Mouse (Mus musculus) embryonic facial prominence, embryonic 11.5 days (tissue): ENCODE measurements at regions not wholly inside any gene's neighbourhood (a gene's known extent, or its start where the extent isn't known, plus 50 kb on each side); places are given as distances from the start of the nearest gene placed in this dataset.

Experiments
- ATAC-seq: fragments of 200-750 bp; cut with Nextera tagmentation; replicated peaks from 2 replicates; pipeline ENCODE4 v1.8.0; 2017; ENCODE audit warnings: low read depth; ENCODE audit not compliant: insufficient number of reproducible peaks, low FRiP score, low TSS enrichment
- DNase-seq: peaks from one replicate; pipeline ENCODE4 v3.0.0-alpha.2; 2015; ENCODE audit warnings: low spot score
- H3K27ac ChIP-seq: fragments of 300-500 bp; sonication (generic); replicated peaks from 2 replicates; pipeline ENCODE4 v1.5.1; 2014; ENCODE audit warnings: mild to moderate bottlenecking, low read depth, low read length, control low read depth
- H3K27me3 ChIP-seq: fragments of 300-500 bp; sonication (generic); 2 replicates; pipeline ENCODE4 v1.6.1; 2014; ENCODE audit warnings: mild to moderate bottlenecking, low read length, moderate library complexity, mixed read lengths; ENCODE audit not compliant: control insufficient read depth, insufficient read depth
- H3K36me3 ChIP-seq: fragments of 300-500 bp; sonication (generic); replicated peaks from 2 replicates; pipeline ENCODE4 v1.6.1; 2014; ENCODE audit warnings: low read depth, mild to moderate bottlenecking, low read length, moderate library complexity, mixed read lengths; ENCODE audit not compliant: control insufficient read depth, insufficient read depth
- H3K4me1 ChIP-seq: fragments of 300-500 bp; sonication (generic); 2 replicates; pipeline ENCODE4 v1.6.1; 2014; ENCODE audit warnings: low read length, mixed read lengths; ENCODE audit not compliant: control insufficient read depth, insufficient read depth
- H3K4me2 ChIP-seq: fragments of 300-500 bp; sonication (generic); 2 replicates; pipeline ENCODE4 v1.6.1; 2014; ENCODE audit warnings: low read depth, mild to moderate bottlenecking, control low read depth, low read length, moderate library complexity
- H3K4me3 ChIP-seq: fragments of 300-500 bp; sonication (generic); 2 replicates; pipeline ENCODE4 v1.5.1; 2014; ENCODE audit warnings: low read depth, low read length, control low read depth
- H3K9ac ChIP-seq: fragments of 300-500 bp; sonication (generic); replicated peaks from 2 replicates; pipeline ENCODE4 v1.6.1; 2014; ENCODE audit warnings: mild to moderate bottlenecking, control low read depth, low read length
- H3K9me3 ChIP-seq: fragments of 300-500 bp; sonication (generic); replicated peaks from 2 replicates; pipeline ENCODE4 v1.6.1; 2016; ENCODE audit warnings: mild to moderate bottlenecking, low read length, inconsistent platforms, mixed read lengths; ENCODE audit not compliant: control insufficient read depth
- WGBS: fragments of 180-500 bp; shearing (Covaris S2); extraction: QIAGEN DNeasy Blood & Tissue Kit; methylation state at CpG from one replicate; pipeline ENCODE4 v1.1.7; 2014; 5-methylcytosine and 5-hydroxymethylcytosine counted together

DNA sequence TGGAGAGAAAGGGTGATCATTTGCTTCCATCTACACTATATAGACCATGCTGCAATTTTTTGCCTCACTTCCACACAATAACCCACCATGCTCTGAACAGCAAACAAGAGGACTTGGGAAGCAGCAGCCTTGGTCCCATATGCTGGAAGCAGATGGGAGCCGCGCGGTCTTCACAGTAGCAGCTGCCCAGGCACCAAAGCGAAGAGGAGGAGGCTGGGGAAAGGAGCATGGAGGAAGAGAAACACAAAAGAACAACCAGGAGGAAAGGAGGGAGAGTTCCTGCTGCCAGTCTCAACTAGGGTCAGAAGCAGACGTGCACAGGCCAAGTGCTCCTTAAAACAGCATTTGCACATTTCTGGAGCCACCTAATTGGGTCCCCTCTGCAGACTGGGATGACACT is 168.7 kb upstream of the Pum3 start:
- 94% methylated on average over 5 of the region's 5 CpGs for WGBS
- Histone ChIP-seq H3K4me2 (no peak overlapping the region), H3K27me3 (no peaks in the 10 kb centered on the region), H3K4me1 (no peaks in the 10 kb centered on the region), H3K27ac (no peak overlapping the region), H3K4me3 (no peak overlapping the region), H3K9me3 (no peaks in the 10 kb centered on the region), H3K36me3 (no peaks in the 10 kb centered on the region), H3K9ac (no peak overlapping the region)
- DNase-seq (no peak), ATAC-seq (no peak)

DNA sequence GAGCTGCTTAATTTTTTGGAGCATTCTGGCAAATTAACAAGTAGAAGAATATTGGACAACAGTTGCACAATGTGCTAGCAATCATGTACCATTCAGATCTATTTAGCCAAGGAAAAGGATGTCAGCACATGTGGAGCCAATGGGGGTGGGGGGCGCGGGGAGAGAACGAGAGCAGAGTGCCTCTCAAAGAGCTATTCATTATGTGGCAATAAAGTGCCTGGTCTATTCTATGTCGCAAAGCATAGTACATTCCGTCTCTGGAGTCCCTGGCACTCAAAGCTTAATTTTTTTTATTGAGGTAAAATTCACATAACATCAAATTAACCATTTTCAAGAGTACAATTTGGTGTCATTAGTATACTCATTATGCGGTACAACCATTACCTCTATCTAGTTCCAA is 155.9 kb upstream of the Pum3 start:
- DNase-seq, result no peak
- Histone ChIP-seq H3K4me2 (no peak overlapping the region), H3K27me3 (no peaks in the 10 kb centered on the region), H3K27ac (no peak overlapping the region), H3K36me3 (no peaks in the 10 kb centered on the region), H3K9me3 (no peaks in the 10 kb centered on the region), H3K9ac (no peak overlapping the region), H3K4me1 (no peaks in the 10 kb centered on the region), H3K4me3 (no peak overlapping the region)
- no peak for ATAC-seq
- WGBS, result 85% methylated on average over 6 of the region's 6 CpGs

- no peak overlapping the region for H3K9ac ChIP-seq
- H3K27ac ChIP-seq, result no peak overlapping the region
- DNase-seq, result no peak
- H3K4me2 ChIP-seq, result no peak overlapping the region
- no peaks in the 10 kb centered on the region for H3K27me3 ChIP-seq
- no peaks in the 10 kb centered on the region for H3K4me1 ChIP-seq
- H3K36me3 ChIP-seq, result no peaks in the 10 kb centered on the region
- no peaks in the 10 kb centered on the region for H3K9me3 ChIP-seq
- no peak overlapping the region for H3K4me3 ChIP-seq
- 86% methylated on average over 8 of the region's 8 CpGs for WGBS
- ATAC-seq, result no peak
Observed at GRCm38 (mm10) chr19:27582111-27582500, 152.5 kb upstream of the Pum3 start.

DNA sequence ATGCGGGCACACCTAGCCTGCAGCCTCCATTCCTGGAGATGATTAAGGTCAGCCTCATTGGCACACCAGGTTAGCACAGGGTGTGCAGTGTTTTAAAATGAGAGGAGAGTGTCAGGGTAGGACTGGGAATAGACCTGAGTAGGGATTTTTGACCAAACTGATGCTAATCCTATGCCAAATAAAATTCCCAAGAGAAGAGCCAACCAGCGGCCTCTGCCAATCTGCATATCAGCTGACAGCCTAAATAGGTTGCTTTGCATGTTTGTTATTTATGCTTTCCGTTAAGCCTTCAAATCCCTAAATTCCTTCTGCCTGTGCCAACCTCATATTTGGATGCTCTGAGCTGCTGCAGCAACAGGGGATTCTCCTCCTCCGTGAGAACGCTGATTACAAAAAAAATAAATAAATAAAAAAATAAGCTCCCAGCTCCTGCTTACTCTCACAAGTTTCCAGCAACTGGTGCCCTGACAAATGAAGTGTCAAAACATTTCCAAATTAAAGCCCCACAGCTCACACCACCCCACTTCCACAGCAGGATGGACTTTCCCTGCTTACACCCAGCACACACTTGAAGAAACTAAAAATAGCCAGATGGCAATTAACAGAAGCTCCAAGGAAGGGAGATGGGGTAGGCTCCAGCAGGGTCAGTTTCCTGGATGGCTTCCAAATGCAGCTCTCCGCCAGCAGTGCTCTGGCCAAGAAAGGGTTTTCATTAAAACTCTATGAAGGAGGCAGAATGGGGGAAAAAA is 151.9 kb upstream of the Pum3 start:
- DNase-seq (no peak), ATAC-seq (no peak)
- no peak overlapping the region for H3K4me2 ChIP-seq
- no peaks in the 10 kb centered on the region for H3K36me3 ChIP-seq
- H3K9me3 ChIP-seq, result no peaks in the 10 kb centered on the region
- no peak overlapping the region for H3K4me3 ChIP-seq
- H3K27ac ChIP-seq, result no peak overlapping the region
- H3K27me3 ChIP-seq, result no peaks in the 10 kb centered on the region
- H3K4me1 ChIP-seq, result no peaks in the 10 kb centered on the region
- WGBS, result 64% methylated on average over 6 of the region's 6 CpGs
- H3K9ac ChIP-seq, result no peak overlapping the region

GRCm38 (mm10) chr19:27576478-27576877 is 146.9 kb upstream of the Pum3 start:
- DNase-seq, result no peak
- no peak for ATAC-seq

GRCm38 (mm10) chr19:27566929-27567328 is 137.3 kb upstream of the Pum3 start:
- ATAC-seq (no peak), DNase-seq (no peak)
- no peak overlapping the region for H3K27ac ChIP-seq
- no peak overlapping the region for H3K9ac ChIP-seq
- no peaks in the 10 kb centered on the region for H3K36me3 ChIP-seq
- H3K4me1 ChIP-seq, result no peaks in the 10 kb centered on the region
- H3K27me3 ChIP-seq, result no peaks in the 10 kb centered on the region
- H3K4me3 ChIP-seq, result no peak overlapping the region
- H3K9me3 ChIP-seq, result no peaks in the 10 kb centered on the region
- WGBS, result 92% methylated on average over 8 of the region's 8 CpGs
- H3K4me2 ChIP-seq, result no peak overlapping the region

More at GRCm38 (mm10) chr19:27576478-27576877, 146.9 kb upstream of the Pum3 start:
- no peak overlapping the region for H3K4me2 ChIP-seq
- H3K27ac ChIP-seq, result no peak overlapping the region
- H3K4me1 ChIP-seq, result no peaks in the 10 kb centered on the region
- no peaks in the 10 kb centered on the region for H3K27me3 ChIP-seq
- H3K36me3 ChIP-seq, result no peaks in the 10 kb centered on the region
- no peaks in the 10 kb centered on the region for H3K9me3 ChIP-seq
- H3K4me3 ChIP-seq, result no peak overlapping the region
- no peak overlapping the region for H3K9ac ChIP-seq

DNA sequence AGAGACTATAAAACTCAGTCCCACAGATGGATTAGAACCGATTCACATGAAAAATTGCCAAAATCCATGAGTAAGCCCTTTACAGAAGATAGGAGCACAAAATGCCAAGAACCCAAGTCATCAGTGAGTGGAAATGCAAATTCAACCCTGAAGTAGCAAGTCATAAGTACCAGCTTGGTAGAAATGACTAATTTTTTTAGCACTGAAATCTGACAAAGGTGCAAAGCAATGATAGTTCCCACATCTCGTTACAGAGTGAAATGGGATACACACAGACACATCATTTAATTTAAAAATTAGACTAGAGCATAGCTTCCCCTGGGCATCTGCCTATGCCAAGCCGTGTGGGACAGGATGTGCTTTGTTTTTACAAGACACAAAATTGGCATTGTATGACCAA is 136.4 kb upstream of the Pum3 start:
- Histone ChIP-seq H3K9me3 (no peaks in the 10 kb centered on the region), H3K9ac (no peak overlapping the region)
- DNase-seq, result no peak

DNA sequence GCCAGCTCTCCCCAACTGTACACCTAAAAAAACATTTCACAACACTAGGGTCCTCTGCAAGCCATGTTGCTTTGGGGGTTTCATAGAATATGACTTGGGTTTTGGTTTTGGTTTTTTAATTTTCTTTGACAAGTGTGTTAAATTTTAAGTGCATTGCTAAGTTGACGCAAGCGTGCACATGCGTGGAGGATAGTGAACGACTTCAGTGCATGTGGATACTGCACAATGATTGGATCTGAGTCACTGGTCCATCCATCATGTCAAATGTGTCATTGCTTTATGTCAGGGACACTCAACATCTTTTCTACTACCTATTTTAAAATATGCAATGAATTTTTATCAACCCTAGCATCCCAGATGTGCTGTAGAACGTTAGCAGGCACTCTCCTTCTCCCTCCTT is 134.5 kb upstream of the Pum3 start:
- Histone ChIP-seq H3K4me3 (no peak overlapping the region), H3K4me1 (no peaks in the 10 kb centered on the region), H3K27me3 (no peaks in the 10 kb centered on the region), H3K9me3 (no peaks in the 10 kb centered on the region), H3K9ac (no peak overlapping the region), H3K27ac (no peak overlapping the region), H3K4me2 (no peak overlapping the region), H3K36me3 (no peaks in the 10 kb centered on the region)
- 75% methylated on average over 5 of the region's 5 CpGs for WGBS
- DNase-seq (no peak), ATAC-seq (no peak)

More for the DNA sequence above, 136.4 kb upstream of the Pum3 start:
- no peak for ATAC-seq
- Histone ChIP-seq H3K4me2 (no peak overlapping the region), H3K4me1 (no peaks in the 10 kb centered on the region), H3K4me3 (no peak overlapping the region), H3K27me3 (no peaks in the 10 kb centered on the region), H3K36me3 (no peaks in the 10 kb centered on the region), H3K27ac (no peak overlapping the region)
- WGBS, result 64% methylated on average over 3 of the region's 3 CpGs
